Mouse (Mus musculus): ENCODE data around the gene Gm49342.

- TF ChIP-seq CTCF (conservative IDR thresholded peaks at IDR 0.05; ENCODE audit: insufficient read depth, insufficient read length, low read depth, low read length) = 0 out of 2 replicates have a peak, but pooled peaks have one; percentile 12
- TF ChIP-seq POLR2A (IDR thresholded peaks at IDR 0.05; ENCODE audit: low read depth, low read length) = no peak
These were observed 32.4 kb downstream of the Gm49342 start for GRCm38 (mm10) chr14:50976674-50977073.

Measured in kidney, adult 2 months (tissue).